Mouse (Mus musculus): Measurements from ENCODE around the gene Nudt3. TPM values are rescaled to one million over a fixed set of nuclear protein-coding genes. Genes with fewer than 3 reads are reported as not detected.
A peak's percentile ranks its signal among the peaks of the same experiment; 100 is the strongest.

Gene Nudt3
- total RNA-seq, 2 experiments from 2014 or later, result 487 to 502 TPM

GRCm38 (mm10) chr17:27571315-27571714 is 52.0 kb downstream of the Nudt3 start:
- DNase-seq (ENCODE audit: low spot score in 2 of 2), result no peak

DNA sequence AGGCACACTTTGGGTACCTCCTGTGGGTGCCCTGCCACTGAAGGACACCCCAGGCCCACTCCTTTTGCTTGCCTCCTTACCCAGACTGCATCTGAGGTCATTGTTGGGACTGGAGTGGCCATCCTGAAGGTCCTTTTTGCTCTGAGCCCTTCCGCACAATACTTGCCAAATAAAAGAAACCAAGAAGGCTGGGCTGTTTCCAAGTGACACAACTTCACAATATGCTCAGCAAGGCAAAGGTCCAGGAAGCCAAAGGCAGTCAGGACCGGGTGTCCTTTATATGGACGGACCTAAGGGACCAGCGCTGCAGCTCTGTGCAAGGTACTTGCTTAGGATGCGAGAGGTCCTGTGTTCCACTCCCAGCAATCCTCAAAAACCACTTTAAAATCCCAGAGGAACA is 55.1 kb downstream of the Nudt3 start:
- no peak for DNase-seq (ENCODE audit: low spot score in 2 of 2)

DNA sequence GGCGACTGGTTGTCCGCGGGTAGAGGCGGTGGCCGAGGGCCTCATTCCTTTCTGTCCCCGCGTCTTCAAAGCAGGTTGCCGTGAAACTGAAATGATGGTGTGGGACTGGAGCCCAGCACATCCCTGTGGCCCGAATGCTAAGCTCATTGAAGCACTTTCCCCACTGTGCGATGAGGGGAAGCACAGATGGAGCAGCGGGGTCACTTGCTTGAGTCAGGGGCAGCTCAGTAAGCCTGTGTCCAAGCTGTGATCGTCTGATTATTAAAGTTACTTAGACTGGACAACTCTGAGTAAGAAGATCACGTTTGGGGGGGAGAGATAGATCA is 57.4 kb downstream of the Nudt3 start:
- no peak for DNase-seq (ENCODE audit: low spot score in 2 of 2)

GRCm38 (mm10) chr17:27565163-27565941 is 57.9 kb downstream of the Nudt3 start, which contains the start of gene AI413582:
TSS of gene AI413582 (minus strand) at chr17:27565756.
- DNase-seq (ENCODE audit: low spot score in 2 of 2), result peak; percentile 97

- DNase-seq (ENCODE audit: low spot score in 2 of 2), result no peak
These were observed 58.7 kb downstream of the Nudt3 start for GRCm38 (mm10) chr17:27564391-27565162.

GRCm38 (mm10) chr17:27563771-27564244 is 59.5 kb downstream of the Nudt3 start:
- no peak for DNase-seq (ENCODE audit: low spot score in 2 of 2)

GRCm38 (mm10) chr17:27561809-27562526 is 61.3 kb downstream of the Nudt3 start:
- DNase-seq (ENCODE audit: low spot score in 2 of 2), result no peak

- DNase-seq (ENCODE audit: low spot score in 2 of 2), result no peak
These were observed 62.3 kb downstream of the Nudt3 start for GRCm38 (mm10) chr17:27560926-27561480.

DNA sequence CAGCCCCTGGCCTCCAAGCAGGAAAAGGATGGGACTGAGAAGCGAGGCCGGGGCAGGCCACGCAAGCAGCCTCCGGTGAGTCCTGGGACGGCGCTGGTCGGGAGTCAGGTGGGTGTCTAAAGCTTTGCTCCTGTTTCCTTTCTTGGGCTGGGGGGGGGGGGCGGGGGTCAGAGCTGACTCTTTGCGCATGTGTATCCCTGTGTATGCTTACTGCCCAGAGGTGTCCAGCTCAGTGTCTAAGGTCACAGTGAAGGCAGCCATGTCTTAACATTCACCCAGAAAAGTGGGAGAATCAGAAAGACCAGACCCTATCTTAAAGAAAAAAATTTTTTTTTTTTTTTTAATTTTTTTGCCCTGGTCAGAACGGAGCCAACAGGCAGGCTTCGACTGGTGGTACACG is 63.7 kb downstream of the Nudt3 start:
- DNase-seq (ENCODE audit: low spot score in 2 of 2), result no peak

DNA sequence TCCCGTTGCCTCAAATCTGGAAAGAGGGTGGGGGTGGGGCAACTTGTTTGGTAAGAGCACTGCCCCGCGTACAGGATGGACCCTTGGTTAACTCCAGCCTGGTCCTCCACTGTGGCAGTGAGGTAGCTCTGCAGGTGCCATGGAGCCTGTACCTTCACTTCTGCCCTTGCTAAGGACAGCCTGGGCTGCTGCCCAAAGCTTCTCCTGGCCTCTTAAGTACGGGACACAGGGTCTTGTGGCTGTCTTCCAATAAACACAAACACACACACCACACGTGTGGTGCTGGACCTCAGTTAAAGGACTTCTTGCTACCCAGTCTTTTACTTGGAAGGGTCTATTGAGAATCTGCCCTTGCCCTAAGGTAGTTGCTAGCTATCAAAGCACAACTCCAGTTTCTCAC is 64.5 kb downstream of the Nudt3 start:
- DNase-seq (ENCODE audit: low spot score in 2 of 2), result no peak

GRCm38 (mm10) chr17:27557927-27558661 is 65.2 kb downstream of the Nudt3 start:
- no peak for DNase-seq (ENCODE audit: low spot score in 2 of 2)

GRCm38 (mm10) chr17:27557181-27557926 is 65.9 kb downstream of the Nudt3 start:
- DNase-seq (ENCODE audit: low spot score in 2 of 2), result no peak

GRCm38 (mm10) chr17:27556315-27557011 is 66.8 kb downstream of the Nudt3 start, which contains the start of gene Hmga1:
TSS of gene Hmga1 (plus strand) at chr17:27556497.
- DNase-seq (ENCODE audit: low spot score in 2 of 2), result peak; percentile 81 to 83

DNA sequence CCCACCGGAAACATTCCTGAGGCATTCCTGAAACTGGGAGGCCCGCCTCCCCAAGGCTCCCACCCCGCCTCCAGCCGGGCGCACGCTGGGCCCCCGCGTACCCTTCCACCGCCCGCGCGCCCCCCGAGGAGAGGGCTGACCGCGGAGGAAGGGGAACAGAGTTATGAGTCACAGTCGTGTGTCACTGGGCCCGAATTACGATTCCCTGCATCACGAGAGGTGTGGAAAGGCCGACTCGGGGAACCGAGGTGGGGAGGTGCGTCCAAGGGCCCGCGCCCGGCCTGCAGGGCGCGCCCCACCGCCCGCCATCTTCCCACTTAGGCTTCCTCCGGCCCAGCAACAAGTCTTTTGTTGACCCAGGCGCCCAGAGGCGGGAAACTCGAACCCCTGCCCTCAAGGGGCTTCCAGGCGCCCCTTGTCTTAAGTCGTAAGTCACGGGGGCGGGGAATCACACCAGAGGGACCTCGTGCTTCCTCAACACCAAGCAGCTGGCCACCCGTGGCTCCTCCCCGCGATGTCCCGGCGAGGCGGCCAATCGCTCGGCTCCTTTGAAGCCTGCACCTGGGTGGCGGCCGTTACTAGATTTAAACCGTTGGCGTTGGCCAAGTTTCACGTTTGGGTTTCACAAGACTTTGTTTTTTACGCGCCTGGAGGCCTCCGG is 67.7 kb downstream of the Nudt3 start:
- no peak for DNase-seq (ENCODE audit: low spot score in 2 of 2)

- no peak for DNase-seq (ENCODE audit: low spot score in 2 of 2)
These were observed 68.2 kb downstream of the Nudt3 start for GRCm38 (mm10) chr17:27555075-27555511.

- DNase-seq (ENCODE audit: low spot score in 2 of 2), result no peak
These were observed 69.0 kb downstream of the Nudt3 start for GRCm38 (mm10) chr17:27554062-27554960.

Data from layer of hippocampus, postnatal 14 days (tissue).